Mouse (Mus musculus) kidney, adult 11 months (tissue): ENCODE results near the gene 1110017D15Rik.

ENCODE experiments used
- DNase-seq: peaks from one replicate; pipeline ENCODE4 v3.0.0; 2022

Gene 1110017D15Rik

DNA sequence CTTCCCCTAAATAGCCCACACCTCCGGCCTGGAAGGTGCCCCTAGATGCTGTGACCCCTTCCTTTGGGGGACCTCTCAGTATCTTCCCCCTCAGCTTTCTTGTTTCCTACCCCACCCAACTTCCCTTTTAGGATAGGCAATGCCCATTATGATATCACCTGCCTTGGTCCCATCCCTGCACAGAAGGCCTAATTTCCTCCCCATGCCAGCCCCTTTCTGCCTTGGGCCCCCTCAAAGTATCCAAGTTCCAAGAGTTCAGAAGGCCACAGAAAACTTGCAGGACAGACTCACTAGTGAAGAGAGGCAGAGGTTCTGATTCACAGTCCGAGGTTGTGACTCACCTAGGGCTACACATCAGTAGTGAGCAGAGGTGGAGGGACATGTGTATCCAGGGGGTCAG, at the start of gene 1110017D15Rik:
Gene 1110017D15Rik, minus strand, starts transcription at position 101 of the 400 bp plus-strand sequence.
- DNase-seq = no peak

DNA sequence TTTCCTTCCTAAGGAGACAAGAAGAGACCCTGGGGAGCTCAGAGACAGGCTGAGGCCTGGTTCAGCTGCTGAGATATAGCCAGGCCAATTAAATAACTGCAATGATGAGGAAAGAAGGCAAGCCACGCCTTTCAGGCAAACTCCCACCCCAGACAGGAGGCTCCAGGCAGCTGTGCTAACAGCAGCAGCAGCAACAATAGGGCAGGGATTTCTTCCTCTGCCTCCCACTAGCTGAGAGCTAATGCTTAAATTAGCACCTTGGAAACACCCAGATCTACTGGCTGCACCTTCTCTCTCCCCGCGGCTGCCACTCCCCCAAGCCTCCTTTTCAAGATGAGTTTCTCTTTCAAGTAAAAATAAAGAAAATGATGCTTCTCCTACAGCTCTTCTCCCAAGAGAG, 49.0 kb upstream of the 1110017D15Rik start:
- DNase-seq = no peak

DNA sequence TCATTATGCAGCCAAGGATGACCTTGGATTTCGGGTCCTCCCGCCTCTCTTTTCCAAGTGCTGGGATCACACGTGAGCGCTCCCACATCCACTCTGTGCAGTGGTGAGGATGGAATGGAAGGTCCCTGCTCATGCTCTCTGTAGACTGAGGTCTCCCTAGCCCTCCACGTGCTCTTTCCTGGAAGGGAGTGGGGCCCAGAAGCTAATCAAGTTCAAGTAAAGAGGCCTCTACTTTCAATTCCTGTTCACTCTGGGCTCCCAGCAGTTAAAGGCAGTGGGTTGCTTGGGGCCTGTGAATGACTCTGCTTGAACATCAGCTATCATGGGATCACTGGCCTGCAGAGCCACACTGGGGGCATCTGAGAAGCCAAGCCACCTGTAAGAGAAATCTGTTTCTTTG, 46.2 kb upstream of the 1110017D15Rik start:
- no peak for DNase-seq

DNA sequence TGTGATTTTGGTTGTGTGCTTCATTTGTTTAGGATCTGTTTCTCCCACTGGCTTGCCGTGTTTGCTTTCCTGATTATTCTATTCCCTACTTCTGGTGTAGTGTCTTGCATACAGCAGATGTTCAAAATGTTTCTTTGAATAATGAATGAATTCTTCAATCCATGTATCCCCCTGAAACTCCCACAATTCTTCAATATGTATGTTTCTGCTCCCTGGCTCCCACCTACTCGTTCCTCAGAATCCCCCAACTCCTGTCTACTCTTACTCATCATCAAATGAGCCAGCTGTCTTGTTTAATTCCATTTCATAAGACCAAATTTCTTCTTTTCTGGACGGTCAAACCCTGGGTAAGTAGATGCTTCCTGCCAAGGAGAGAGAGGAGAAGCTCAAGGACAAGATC, 40.0 kb upstream of the 1110017D15Rik start:
- DNase-seq = no peak

DNA sequence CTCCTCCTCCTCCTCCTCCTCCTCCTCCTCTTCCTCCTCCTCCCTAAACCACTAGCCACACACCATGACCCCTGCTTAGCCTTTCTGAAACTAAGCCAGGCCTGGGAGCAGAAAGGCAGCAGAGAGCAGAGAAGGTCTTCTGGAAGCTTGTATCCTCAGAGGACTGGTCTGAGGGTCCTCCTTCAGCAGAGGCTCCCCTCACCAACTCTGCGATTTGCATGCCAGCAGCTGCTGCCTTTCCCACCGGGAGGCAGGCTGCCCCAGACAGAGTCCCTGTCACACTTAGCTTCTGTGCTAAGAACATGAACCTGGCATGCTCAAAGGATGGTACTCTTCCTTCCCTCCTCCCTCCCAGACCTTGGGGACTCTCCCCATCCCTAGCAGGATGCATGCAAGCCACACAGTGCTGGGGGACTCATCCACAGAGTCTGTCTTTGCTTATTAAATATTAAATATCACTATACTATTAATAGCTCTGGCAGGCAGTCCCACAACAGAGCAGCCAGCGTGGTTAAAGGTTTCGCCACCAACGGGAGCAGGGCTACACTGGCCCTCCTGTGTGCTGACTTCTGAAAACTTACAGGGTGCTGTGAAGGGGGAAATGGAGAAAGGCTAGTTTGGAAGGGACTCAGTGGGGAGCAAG, 39.3 kb upstream of the 1110017D15Rik start:
- DNase-seq = no peak

DNA sequence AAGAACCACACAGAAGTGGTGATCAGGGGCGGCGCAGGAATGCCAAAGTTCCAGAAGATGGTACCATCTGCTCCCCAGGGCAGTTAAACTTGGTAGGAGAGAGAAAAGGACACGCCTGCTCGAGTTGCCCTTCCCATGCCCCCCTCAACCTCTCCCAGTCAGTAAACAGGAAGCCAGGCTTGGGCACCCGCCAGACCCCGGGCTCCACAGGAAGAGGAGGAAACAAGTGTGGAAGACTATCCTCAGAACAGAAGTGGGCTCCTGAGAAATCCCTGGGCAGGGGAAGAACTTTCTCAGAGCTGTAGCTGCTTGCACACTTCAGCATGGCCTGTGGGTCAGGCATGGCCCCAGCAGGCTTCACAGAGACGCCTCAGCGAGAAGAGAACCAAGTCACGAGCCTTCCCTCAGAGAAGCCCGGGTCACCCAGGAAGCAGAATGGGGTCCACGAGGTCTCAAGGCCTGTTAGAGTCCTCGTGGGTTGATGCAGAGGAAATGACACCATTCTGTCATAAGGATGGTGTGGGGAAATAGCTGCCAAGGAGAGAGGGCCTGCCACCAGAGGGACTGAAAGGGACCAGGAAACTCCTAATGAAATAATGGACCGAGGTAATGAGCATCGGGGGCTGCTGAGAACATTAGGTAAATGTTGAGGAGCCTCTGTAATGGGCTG, 38.0 kb upstream of the 1110017D15Rik start:
- DNase-seq = peak; percentile 75

DNA sequence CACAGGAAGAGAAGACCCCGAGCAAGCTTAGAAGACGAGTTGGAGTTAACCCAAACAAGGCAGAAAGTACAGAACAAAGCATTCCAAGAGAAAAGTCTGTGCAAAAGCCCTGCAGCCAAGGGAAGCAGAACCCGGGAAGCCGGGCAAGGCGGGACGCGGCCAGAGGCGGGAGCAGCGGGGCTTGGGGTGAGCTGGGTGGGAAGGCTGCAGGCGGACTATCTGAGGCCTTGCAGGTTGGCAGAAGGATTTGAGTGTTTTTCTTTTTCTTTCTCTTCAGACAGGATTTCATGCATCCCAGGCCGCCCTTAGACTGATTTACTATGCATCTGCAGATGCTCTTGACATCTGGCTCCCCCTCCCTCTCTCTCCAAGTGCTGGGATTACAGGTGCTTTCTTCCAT, 36.0 kb upstream of the 1110017D15Rik start:
- DNase-seq = no peak

DNA sequence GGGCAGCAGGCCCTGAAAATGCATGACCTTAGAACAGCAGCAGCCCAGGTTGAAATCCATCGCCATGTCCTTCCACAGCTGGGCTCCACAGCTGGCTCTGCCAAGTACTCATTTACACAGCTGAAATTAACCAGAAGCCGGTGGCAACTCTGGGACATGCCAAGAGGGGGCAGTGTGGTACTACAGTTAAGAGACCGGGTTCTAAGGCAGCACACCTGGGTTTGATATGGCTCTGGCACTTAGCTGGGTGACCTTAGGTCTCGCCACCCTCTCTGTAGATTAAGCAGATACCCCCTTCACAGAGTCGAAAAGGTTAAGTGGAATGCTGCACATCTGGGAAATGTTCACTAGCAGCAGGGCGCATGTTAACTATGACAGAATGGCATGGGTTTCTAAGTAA, 35.4 kb upstream of the 1110017D15Rik start:
- peak; percentile 86 for DNase-seq

DNA sequence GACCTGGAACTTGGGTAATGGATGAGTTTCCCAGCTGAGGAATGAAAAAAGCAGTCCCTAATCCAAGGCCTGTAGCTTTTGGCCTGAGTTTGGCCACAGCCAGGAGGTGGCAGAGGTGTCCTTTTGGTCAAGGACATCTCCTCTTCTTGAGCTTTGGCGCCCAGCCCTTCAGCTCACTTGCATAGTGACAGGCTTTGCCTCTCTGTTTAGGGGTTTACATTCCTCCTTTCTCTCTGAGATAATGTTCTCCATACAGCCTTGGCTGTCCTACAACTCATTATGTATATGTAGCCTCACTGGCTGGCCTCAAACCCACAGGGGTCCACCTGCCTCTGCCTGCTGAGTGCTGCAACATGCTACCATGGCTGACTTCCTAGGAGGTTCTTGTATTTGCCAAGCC, 30.0 kb upstream of the 1110017D15Rik start:
- DNase-seq = no peak

DNA sequence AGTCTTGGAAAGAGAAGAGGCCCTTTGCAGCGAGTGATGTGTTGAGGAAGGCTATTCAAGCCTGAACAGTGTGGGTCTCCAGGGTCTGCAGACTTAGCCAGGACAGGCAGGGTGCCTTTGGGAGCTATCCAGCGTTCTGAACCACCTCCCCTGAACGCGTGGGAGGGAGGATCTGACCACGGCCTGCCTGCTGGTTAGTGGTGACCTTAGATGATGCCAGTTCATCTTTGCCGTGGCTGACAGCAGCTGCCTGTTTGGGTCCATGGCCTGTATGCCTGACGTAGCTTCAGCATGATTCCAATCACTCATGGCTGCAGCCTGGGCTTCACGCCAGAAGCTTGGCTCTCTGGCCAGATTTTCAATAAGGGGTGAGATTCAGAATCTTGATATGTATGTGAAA, 28.9 kb upstream of the 1110017D15Rik start:
- no peak for DNase-seq

DNA sequence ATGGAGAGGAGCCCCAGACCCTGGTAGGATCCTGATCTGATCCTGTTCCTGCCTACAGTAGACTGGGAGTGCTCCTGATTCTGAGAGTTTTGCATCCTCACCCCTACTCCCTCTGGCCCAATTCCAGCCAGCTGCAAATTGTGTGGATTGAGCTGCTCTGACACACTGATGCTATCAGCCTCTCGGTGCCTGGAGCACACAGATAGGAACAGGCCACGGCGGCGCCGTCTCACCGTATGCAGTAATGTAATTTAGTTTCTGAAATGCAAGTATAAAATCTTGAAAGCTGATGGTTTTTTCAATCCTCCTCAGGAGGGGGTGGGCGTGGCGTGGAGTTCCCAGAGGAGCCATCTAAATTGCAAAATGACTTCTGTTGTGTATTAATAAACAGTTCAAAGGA, 25.0 kb upstream of the 1110017D15Rik start:
- DNase-seq = no peak

DNA sequence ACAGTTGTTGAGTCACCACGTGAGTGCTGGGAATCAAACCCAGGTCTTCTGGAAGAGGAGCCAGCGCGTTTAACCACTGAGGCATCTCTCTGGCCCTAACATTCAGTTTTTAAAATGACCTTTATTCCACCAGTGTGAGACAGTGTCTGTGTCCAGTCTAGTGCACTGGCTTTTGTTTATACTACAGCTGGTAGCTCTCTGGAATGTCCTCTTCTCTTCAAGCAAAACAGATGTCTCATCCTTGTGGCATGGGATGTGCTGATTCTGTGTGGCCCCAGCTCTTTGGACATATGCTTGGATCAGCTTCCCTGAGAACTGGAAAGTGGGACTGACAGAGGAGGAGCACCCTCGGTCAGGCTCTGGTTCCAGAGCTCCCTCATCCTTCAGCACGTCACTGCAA, 17.7 kb upstream of the 1110017D15Rik start:
- DNase-seq = no peak

DNA sequence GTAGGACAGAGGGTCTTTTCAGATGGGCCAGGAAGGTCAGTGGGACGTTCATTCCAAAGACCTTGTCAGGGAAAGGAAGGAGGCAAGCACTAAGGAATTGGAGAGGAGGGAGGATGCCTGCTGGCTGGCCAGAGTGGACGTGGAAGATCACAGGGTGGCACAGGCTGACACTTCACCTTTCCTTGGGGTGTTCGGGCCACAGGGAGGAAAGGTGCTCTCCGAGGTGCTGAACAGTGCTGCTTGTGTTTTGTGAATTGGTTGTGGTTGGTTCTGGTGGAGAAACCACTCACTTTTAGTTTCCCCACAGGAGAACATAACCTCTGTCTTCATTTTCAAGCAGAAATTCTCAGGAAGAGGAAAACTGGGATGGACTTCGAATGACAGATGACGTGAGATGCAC, 15.3 kb upstream of the 1110017D15Rik start:
- DNase-seq = no peak

DNA sequence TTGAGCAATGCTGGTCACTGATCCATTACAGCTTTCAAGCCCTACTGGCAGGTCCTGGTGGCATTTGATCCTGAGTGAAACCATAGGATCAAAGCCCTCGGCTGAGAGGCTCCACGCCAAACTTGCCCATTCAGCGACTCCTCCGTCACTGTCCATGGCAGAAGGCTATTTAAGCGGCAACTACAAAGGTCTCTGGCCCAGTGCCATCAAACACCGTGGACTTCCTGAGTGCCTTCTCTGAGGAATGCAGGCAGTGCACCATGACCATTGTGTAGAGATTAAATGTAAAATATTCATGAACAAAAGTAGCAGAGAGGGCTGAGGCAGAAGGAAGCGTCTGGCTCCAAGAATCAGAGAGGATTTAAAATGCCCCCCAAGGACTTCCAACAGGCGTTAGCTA, 10.9 kb upstream of the 1110017D15Rik start:
- DNase-seq = peak; percentile 85

DNA sequence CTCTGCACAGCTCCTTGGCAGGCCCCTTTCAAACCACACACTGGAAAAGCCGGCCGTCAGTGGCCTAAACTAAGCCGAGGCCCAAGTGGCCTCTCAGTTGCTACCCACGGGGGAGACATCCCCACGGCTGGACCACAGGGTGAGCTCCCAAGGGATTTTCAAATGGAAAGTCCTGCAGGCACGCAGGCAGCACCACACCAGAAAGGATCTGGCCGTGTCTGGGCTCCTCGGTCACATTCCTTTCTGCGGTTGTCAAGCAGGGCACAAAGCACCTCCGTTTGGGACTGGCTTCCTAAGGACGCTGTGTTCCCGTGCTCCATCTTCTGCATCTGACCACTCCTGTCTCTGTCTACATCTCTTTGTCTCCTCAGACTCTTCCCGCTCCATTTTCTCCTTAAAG, 9.9 kb upstream of the 1110017D15Rik start:
- DNase-seq = no peak

DNA sequence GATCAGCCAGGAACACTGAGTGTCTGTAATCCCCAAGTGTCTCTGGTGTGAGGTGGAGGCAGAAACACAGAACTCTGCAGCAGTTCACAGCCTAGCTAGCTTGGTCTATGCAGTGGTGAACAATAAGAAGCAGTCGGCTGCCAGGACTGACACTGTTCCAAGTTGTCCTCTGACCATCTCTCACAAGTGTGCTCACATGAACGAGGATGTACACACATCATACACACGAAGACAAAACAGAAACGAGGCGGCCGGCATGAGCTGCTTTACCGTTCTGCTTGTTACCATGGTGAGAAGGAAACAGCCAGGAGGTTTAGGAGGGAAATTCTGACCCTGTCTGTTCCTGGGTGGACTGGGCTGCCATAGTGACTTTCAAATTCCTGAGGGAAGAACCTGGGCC, 9.4 kb upstream of the 1110017D15Rik start:
- DNase-seq = no peak

DNA sequence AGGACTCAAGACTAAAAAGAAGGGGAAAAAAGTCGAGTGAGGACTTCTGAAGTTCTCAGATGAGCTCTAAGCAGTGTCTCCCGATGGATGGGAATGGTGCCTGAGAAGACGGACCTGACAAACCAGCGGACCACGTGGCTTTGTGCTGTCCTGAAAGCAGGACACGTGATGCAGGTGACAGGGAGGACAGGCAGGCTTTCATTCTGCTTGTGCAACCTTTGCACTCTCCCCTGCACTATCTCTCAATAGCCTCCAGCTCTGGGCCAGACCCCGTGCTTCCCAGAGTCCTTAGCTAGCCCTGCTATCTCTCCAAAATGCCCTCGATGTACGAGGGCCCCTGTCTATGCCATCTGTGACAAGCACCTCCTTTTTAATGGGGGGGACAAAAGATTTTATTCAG, 7.7 kb upstream of the 1110017D15Rik start:
- DNase-seq = no peak

DNA sequence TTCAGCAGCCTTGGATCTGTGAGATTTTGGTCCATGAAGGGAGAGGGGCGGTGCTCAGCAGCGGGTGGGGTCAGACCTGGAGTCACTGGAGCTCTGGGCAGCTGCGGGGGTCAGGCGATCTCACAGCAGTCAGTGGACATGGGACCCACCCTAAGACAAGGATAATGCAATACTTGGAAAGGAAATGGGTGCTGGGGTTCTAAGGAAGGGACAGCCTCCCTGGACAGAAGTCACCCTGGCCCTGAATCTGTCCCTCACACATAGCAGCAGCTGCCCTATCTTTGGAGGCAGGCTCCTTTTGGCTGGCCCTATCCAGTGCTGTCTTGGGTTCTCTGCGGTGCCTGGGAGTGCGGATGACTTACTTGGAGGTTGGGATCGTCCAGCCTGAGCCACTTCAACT, 6.7 kb upstream of the 1110017D15Rik start:
- DNase-seq = no peak

DNA sequence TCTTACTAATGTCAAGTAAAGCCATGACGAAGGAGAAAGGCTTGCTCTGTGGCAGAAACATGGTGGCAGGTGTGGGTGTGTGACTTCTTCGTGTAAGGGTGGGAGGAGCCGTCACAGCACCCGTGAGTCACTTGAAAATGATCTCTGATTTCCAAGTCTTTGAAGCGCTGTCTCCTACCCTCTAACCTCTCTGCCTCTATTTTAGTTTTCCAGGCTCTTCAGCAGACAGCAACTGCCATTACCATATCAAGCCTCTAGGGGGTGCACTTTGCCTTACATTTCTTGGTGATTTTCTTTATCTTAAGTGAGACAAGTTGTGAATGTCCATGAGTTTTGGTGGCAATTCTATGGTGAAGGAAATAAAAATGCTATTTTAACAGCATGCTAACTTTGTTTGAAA, 5.7 kb upstream of the 1110017D15Rik start:
- peak; percentile 26 for DNase-seq

DNA sequence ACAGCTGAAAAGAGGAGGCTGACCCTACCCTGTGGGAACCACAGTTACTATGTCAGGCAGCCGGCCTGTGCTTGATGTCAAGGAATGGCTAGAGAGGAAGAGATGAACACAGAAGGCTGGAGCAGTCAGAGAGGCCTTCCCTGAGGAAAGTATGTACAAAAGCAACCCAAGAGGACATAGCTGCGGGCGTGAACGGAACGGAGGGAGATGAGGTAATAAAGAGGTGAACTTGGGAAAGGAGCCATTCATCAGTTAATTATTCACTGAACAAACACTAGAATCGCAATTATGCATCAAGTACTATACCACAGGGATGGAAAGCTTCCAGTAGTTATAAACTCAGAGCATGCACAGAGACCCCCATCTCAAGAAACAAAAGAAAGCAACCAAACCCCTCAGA, 5.0 kb upstream of the 1110017D15Rik start:
- DNase-seq = no peak

DNA sequence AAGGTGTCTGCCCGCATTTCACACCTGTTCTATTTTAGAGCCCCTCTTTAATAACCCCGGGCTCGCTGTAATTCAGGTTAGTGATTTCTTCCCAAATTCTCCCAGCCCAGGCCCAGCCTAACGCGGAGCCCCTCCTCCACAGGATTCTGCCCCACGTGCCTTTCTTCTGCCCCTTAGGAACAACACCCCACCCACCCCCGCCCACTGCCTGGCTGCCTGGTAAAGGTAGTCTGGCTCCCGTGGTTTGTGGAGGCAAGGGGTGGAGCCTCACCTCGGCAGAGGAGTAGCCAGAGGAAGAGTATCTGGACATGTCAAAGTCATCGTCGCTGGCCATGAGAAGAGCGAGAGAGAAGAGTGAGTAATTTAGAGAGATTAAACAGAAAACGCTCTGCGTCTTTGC, 3.5 kb upstream of the 1110017D15Rik start:
- no peak for DNase-seq

DNA sequence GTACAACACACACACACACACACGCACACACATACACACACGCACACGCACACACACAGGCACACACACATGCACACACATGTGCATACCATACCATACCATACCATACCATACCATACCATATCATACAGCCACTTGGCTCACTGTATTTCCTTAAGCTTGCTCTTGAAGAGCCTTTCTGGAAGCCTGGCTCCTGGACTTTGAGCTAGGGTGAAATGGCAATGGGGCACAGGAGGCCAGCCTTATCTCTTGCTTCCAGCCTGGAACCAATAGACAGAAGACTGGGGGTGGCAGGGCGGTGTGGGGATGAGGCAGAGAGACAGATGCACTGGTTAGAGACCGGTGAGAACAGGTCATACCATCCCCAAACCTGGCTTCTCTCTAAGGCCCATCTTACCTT, 2.1 kb upstream of the 1110017D15Rik start:
- DNase-seq = no peak

DNA sequence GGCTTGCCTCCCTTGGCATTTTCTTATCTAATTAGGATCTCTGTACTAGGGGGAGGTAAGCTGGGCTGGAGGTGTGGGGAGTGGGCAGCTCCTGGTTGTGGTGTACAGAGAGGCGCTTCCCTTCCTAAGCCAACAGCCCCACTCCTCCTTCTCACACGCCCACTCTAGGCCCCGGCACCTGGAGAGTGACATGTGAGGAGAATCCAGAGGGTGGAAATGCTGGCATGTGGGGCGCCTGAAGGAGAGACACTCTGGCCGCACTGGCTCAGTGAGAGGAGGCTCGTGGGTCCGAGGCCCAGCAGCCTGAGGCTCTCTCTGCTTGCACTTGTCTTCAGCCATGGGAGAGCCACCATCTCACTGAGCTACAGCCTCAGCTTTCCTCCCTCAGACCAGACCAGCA, 1.2 kb upstream of the 1110017D15Rik start:
- DNase-seq = no peak

DNA sequence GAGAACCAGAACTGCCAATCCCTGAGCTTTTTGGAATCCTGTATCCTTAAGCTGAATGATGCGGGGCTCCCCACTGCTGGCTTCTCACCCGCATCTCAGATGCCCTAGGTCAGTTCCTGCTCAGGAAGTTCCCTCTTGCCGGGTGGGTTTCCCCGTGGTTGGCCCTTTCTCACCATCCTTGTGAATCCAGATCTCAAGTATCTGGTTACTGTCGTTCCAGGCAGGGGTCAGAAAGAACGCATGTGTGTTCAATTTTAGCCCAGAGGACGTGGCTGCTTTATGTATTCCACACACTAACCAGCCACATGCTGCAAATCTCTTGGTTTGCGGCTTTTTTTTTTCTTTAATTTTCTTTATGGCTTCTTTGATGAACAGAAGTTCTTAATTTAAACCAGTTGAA, 3.4 kb downstream of the 1110017D15Rik start:
- DNase-seq = no peak

DNA sequence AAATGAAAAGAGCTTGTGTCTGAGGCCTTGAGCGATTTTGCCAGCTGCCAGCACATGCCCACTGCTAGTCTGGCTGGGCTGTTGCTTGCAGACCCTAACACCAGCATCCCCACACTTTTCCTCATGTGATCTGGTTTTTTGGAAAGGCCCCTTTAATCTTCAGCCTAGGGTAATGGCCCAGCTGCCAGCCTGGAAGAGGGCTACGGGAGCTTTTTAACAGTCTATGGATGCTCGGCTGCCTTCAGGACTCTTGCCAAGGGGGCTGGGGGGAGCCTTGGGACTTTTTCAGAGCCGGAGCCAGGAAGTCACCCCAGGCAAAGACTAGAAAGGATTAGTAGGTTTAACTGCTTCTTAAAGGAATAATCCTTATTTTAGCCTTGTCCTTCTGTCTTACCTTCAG, 3.8 kb downstream of the 1110017D15Rik start:
- no peak for DNase-seq
